Mouse (Mus musculus) activated CD4-positive, CD25-positive, alpha-beta regulatory T cell, adult 9 weeks (primary cell): Measurements from ENCODE around the gene Trim46. TPM values are rescaled to one million over a fixed set of nuclear protein-coding genes. Genes with fewer than 3 reads are reported as not detected.

Experiments
- polyA plus RNA-seq: library from polyadenylated mRNA; unstranded; fragments of 100-300 nt; shearing (Covaris generic); gene quantifications from one replicate; pipeline ENCODE4 v1.2.1, GENCODE M21; 2017

Trim46 gene
- polyA plus RNA-seq: 5.0 TPM

GRCm38 (mm10) chr3:89246261-89247100, at the start of gene Trim46:
Gene Trim46 (minus strand): TSS chr3:89246309.

GRCm38 (mm10) chr3:89280606-89281511, 34.8 kb upstream of the Trim46 start, which contains the start of gene Efna1:
Gene Efna1 (minus strand): TSS chr3:89281142.

GRCm38 (mm10) chr3:89270051-89270755, 24.1 kb upstream of the Trim46 start, which contains the start of gene Slc50a1:
Gene Slc50a1 (minus strand): TSS chr3:89270570.

GRCm38 (mm10) chr3:89259076-89259475, 13.0 kb upstream of the Trim46 start, which contains the start of gene Dpm3:
Gene Dpm3 (plus strand): TSS chr3:89259358.

GRCm38 (mm10) chr3:89245688-89246171, 379 bp downstream of the Trim46 start, which contains the start of gene Krtcap2:
Gene Krtcap2 (plus strand): TSS chr3:89245966.

GRCm38 (mm10) chr3:89228836-89229235, 17.3 kb downstream of the Trim46 start, which contains the start of gene Muc1:
Gene Muc1 (plus strand): TSS chr3:89229057.

GRCm38 (mm10) chr3:89226900-89227299, 19.2 kb downstream of the Trim46 start, which contains the start of gene Mtx1:
Gene Mtx1 (minus strand): TSS chr3:89227088.

GRCm38 (mm10) chr3:89214681-89215411, 31.3 kb downstream of the Trim46 start, which contains the start of gene Thbs3:
Gene Thbs3 (plus strand): TSS chr3:89215180.

GRCm38 (mm10) chr3:89202253-89203141, 43.6 kb downstream of the Trim46 start, which contains the start of gene Gba:
Gene Gba (plus strand): TSS chr3:89202928.

Other genes with a start within 250 kb of the Trim46 start
- 49.9 TPM for gene Rusc1, start 153.0 kb downstream of the Trim46 start, polyA plus RNA-seq
- gene Gm43738, start 145.2 kb downstream of the Trim46 start, polyA plus RNA-seq: not detected
- 102 TPM for gene Fdps, start 144.3 kb downstream of the Trim46 start, polyA plus RNA-seq
- not detected for gene Pklr, start 110.2 kb downstream of the Trim46 start, polyA plus RNA-seq
- gene Hcn3, start 86.1 kb downstream of the Trim46 start, polyA plus RNA-seq: 0.73 TPM
- 36.9 TPM for gene Clk2, start 81.5 kb downstream of the Trim46 start, polyA plus RNA-seq
- gene Scamp3, start 68.8 kb downstream of the Trim46 start, polyA plus RNA-seq: 291 TPM
- 230 TPM for gene Fam189b, start 63.2 kb downstream of the Trim46 start, polyA plus RNA-seq
- gene Gba, start 43.4 kb downstream of the Trim46 start, polyA plus RNA-seq: 139 TPM
- gene Thbs3, start 31.1 kb downstream of the Trim46 start, polyA plus RNA-seq: 2.8 TPM
- 120 TPM for gene Mtx1, start 19.2 kb downstream of the Trim46 start, polyA plus RNA-seq
- 2.7 TPM for gene Muc1, start 17.3 kb downstream of the Trim46 start, polyA plus RNA-seq
- gene Krtcap2, start 343 bp downstream of the Trim46 start, polyA plus RNA-seq: 285 TPM
- 99.0 TPM for gene Dpm3, start 13.0 kb upstream of the Trim46 start, polyA plus RNA-seq
- gene Slc50a1, start 24.3 kb upstream of the Trim46 start, polyA plus RNA-seq: 249 TPM
- gene Efna1, start 34.8 kb upstream of the Trim46 start, polyA plus RNA-seq: not detected
- gene Efna3, start 76.7 kb upstream of the Trim46 start, polyA plus RNA-seq: not detected
- gene Efna4, start 91.7 kb upstream of the Trim46 start, polyA plus RNA-seq: 0.62 TPM
- 14.5 TPM for gene Adam15, start 103.7 kb upstream of the Trim46 start, polyA plus RNA-seq
- 0.28 TPM for gene Dcst2, start 115.7 kb upstream of the Trim46 start, polyA plus RNA-seq
- gene Dcst1, start 118.9 kb upstream of the Trim46 start, polyA plus RNA-seq: 0.27 TPM
- 74.9 TPM for gene Zbtb7b, start 148.5 kb upstream of the Trim46 start, polyA plus RNA-seq
- not detected for gene Lenep, start 156.5 kb upstream of the Trim46 start, polyA plus RNA-seq
- 66.1 TPM for gene Flad1, start 165.6 kb upstream of the Trim46 start, polyA plus RNA-seq
- 29.8 TPM for gene Cks1b, start 172.1 kb upstream of the Trim46 start, polyA plus RNA-seq
- gene Shc1, start 172.1 kb upstream of the Trim46 start, polyA plus RNA-seq: 86.1 TPM
- 31.5 TPM for gene Pygo2, start 183.9 kb upstream of the Trim46 start, polyA plus RNA-seq
- gene Pbxip1, start 190.4 kb upstream of the Trim46 start, polyA plus RNA-seq: 176 TPM
- gene Pmvk, start 208.2 kb upstream of the Trim46 start, polyA plus RNA-seq: 22.6 TPM